Mouse (Mus musculus): Measurements from ENCODE around the gene Nhsl1. TPM values are rescaled to one million over a fixed set of nuclear protein-coding genes. Genes with fewer than 3 reads are reported as not detected.

The Nhsl1 gene
- total RNA-seq, 2 experiments from 2014 or later, result under 0.01 TPM; not detected in 1

DNA sequence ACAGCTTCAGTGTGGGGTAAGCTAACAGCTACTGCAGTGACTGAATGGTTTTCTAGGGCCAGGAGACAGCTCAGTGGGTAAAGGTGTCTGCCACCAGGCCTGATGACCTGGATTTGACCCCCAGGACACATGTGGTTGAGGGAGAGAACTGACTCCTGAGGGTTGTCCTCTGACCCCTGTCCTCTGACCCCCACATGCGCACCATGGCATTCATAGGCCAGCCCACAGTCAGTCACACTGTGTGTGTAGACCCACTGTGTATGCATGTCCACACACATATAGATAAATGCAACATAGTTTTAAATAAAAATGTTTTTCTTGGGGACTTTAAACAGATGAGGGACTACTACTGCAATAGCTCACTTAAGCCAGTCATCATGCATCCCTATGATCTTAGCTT, 22.1 kb downstream of the Nhsl1 start:
- ATAC-seq (replicated peaks; ENCODE audit: low FRiP score, poor library complexity, severe bottlenecking), result no peak

- ATAC-seq (replicated peaks; ENCODE audit: low FRiP score, poor library complexity, severe bottlenecking), result no peak
These were observed 22.8 kb downstream of the Nhsl1 start for GRCm38 (mm10) chr10:18341444-18342196.

GRCm38 (mm10) chr10:18347231-18347630, 28.4 kb downstream of the Nhsl1 start:
- ATAC-seq (replicated peaks; ENCODE audit: low FRiP score, poor library complexity, severe bottlenecking), result no peak

GRCm38 (mm10) chr10:18350781-18351180, 32.0 kb downstream of the Nhsl1 start:
- no peak for ATAC-seq (replicated peaks; ENCODE audit: low FRiP score, poor library complexity, severe bottlenecking)

DNA sequence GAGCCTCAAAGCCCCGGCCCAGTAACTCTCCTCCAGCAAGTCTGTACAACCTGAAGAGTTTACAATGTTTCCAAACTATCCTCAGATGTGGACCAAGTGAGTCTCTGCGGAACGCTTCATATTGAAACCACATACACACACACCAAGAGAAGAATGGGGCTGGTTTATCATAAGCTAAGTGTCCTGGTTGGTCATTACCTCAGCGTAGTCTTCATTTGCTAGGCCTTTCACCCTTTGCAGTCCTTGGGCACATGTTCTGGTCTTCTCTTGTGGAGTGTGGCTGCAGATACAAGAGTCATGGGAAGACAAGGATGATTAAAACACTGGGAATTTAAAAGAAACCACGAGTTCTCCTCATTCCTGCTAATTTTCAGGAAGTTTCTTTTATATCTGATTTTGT, 34.2 kb downstream of the Nhsl1 start:
- ATAC-seq (replicated peaks; ENCODE audit: low FRiP score, poor library complexity, severe bottlenecking), result no peak

- no peak for ATAC-seq (replicated peaks; ENCODE audit: low FRiP score, poor library complexity, severe bottlenecking)
These were observed 35.3 kb downstream of the Nhsl1 start for GRCm38 (mm10) chr10:18354103-18354502.

- ATAC-seq (replicated peaks; ENCODE audit: low FRiP score, poor library complexity, severe bottlenecking), result no peak
These were observed 37.7 kb downstream of the Nhsl1 start for GRCm38 (mm10) chr10:18356461-18356860.

GRCm38 (mm10) chr10:18357212-18357611, 38.4 kb downstream of the Nhsl1 start:
- no peak for ATAC-seq (replicated peaks; ENCODE audit: low FRiP score, poor library complexity, severe bottlenecking)

DNA sequence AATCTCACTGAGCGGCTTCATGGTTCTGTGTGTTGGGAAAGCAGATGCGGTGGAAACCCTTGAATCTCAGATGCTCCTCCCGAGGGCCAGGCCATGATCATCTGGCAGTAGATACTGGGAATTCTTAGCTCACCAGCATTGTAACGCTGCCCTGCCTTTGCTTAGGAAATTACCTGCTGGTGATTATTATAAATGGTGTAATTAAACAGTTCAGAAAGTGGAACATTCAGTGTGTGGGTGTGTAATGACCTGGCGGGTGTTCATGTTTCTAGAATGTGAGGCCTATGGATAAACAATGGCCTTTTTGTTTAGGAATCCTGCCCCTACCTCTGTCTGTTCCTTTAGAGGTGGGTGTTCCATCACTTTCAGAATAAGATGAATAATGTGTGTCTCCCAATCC, 39.7 kb downstream of the Nhsl1 start:
- ATAC-seq (replicated peaks; ENCODE audit: low FRiP score, poor library complexity, severe bottlenecking), result no peak

GRCm38 (mm10) chr10:18360175-18360574, 41.4 kb downstream of the Nhsl1 start:
- ATAC-seq (replicated peaks; ENCODE audit: low FRiP score, poor library complexity, severe bottlenecking), result no peak

- no peak for ATAC-seq (replicated peaks; ENCODE audit: low FRiP score, poor library complexity, severe bottlenecking)
These were observed 46.6 kb downstream of the Nhsl1 start for GRCm38 (mm10) chr10:18365432-18365831.

- ATAC-seq (replicated peaks; ENCODE audit: low FRiP score, poor library complexity, severe bottlenecking), result no peak
These were observed 47.9 kb downstream of the Nhsl1 start for GRCm38 (mm10) chr10:18366697-18367096.

- ATAC-seq (replicated peaks; ENCODE audit: low FRiP score, poor library complexity, severe bottlenecking), result no peak
These were observed 49.3 kb downstream of the Nhsl1 start for GRCm38 (mm10) chr10:18368111-18368510.

DNA sequence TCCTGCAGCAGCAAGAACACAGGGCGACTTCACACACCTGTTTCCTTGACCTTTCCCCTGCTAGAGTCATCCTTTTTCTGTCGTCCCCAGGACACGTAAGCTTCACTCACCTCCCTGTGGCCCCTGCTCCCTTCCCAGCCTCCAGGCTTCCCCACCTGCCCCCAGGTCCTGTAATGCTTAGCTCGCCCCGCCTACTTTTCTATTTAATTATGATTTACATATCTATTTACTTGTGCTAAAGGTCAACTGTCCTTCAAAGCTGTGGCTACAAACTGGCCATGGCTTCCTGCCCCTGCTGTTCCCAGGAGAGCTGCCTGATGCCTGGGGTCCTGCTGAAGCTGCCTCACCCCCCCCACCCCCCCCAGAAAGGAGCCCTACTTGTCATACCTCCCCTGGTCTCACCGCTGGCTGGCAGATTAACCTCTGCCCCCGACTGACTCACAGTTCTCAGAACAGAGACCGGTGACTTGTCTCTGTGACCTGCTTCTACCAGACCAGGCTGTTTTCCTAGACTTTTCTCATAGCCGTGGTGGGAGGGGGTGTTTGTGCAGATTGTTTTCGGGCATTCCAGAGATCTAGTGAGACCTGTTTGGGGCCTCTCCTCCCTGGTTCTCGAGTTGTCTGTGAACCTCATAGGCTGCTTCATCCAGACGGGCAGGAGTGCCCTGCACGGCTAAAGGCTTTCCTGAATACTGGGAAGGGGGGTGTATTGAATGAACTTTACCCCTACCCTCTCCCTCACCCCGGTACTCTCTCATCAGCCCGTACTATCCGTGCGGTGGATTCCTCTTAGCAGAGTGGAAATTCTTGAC, 51.9 kb downstream of the Nhsl1 start:
- no peak for ATAC-seq (replicated peaks; ENCODE audit: low FRiP score, poor library complexity, severe bottlenecking)

DNA sequence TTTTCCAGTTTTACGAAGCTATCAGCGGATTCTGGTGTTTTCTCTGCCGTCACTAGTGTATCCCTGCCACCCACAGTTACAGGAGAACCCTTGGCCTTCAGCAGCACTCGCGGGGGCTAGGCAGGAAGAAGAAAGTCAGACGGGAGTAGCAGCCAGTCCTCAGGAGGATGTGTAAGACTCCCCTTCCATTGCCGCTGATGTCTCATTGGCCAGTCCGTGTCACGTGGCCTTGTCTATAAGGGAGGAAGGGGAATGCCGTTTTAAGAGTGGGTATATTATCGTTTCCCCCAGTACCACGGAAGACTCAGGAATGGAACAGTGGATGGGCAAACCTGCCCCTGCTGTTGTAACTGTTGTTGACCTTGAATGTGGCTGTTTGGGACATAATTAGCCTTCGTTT, 53.1 kb downstream of the Nhsl1 start:
- no peak for ATAC-seq (replicated peaks; ENCODE audit: low FRiP score, poor library complexity, severe bottlenecking)

DNA sequence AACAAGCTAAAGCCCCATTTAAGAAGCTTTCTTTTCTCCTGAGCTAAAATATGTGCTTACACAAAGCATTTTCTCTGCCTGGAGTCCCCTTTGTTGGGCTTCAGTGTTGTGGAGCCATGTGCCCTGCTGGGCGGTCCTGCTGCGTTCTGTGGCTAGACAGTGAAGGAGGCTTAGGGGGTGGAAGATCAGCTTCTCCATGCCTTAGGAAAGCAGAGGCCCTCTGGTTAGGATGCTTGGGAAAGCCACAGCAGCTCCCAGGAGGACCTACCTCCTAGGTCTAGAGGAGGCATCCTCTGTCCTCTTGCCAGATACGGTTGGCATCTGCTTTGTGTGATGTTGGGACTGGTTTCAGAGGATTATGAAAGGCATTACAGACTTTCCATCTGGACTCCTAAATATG, 56.5 kb downstream of the Nhsl1 start:
- ATAC-seq (replicated peaks; ENCODE audit: low FRiP score, poor library complexity, severe bottlenecking), result no peak

- no peak for ATAC-seq (replicated peaks; ENCODE audit: low FRiP score, poor library complexity, severe bottlenecking)
These were observed 66.0 kb downstream of the Nhsl1 start for GRCm38 (mm10) chr10:18384766-18385165.

- ATAC-seq (replicated peaks; ENCODE audit: low FRiP score, poor library complexity, severe bottlenecking), result no peak
These were observed 67.4 kb downstream of the Nhsl1 start for GRCm38 (mm10) chr10:18386224-18386623.

DNA sequence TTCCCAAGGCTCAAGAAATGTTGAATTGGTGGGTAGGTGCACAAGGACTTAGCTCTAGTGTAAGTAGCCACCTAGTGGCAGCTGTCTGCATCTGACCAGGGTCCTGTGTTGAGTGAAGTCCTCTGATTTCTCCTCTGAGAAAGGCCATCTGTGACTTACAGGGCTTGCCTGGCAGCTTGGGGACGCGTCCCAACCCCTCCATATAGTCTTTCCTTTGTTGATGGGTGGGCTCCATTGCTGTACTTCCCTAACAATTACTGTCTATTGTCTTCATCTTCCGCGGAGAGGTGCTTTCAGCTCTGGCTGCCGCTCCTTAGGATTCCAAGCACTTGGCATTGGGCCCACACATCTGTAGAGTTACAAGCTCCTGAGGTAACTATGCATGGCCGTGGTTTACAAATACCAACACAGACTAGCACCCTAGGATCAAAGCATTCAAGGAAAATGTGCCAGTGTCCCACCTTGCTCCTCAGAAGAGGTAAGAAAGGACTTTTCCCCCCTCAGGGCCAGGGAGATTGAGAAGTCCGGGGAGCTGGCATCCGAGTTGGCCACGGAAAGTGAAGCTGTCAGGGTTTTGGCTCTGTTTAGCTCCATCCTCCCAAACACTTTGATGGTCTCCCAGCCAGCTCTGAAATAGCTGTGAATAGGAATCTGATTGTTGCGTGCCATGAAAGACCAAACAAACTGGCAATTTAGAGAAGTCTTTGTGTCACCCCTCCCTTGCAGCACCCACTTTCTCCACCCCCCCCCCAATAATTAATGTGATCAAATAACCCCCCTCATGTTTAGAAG, 70.2 kb downstream of the Nhsl1 start:
- ATAC-seq (replicated peaks; ENCODE audit: low FRiP score, poor library complexity, severe bottlenecking), result no peak

DNA sequence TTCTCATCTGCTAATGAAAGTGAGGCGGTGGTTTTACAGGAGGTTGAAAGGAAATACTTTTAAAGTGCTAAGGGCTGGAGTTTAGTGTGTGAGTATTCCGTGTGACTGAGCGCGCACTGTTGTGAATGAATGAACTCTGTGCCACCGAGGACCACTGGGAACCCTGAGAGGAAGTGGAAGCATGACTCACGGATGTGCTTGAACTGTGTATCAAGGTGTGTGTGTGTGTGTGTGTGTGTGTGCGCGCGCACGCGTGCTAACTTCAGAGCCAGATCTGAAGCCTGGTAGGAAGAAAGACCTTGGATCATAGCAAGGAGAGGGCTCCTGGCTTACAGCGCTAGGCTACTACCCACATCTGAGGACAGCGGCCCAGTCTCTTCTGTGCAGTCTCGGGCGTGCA, 71.2 kb downstream of the Nhsl1 start:
- ATAC-seq (replicated peaks; ENCODE audit: low FRiP score, poor library complexity, severe bottlenecking), result no peak

Data from erythroid progenitor cell, adult 5-6 weeks (primary cell).